Mouse (Mus musculus): Measurements from ENCODE around the gene Cdh23. TPM values are rescaled to one million over a fixed set of nuclear protein-coding genes. Genes with fewer than 3 reads are reported as not detected.
A peak's percentile ranks its signal among the peaks of the same experiment; 100 is the strongest.

Gene Cdh23
- polyA plus RNA-seq, 1 experiment from 2014 or later: 10.0 TPM

GRCm38 (mm10) chr10:60295356-60295755 lies 400.9 kb downstream of the Cdh23 start:
- Histone ChIP-seq H3K36me3 (peaks cover 65% of the 10 kb centered on the region), H3K4me2 (no peak overlapping the region), H3K4me1 (peaks cover 2% of the 10 kb centered on the region), H3K27me3 (replicated peaks) (no peaks in the 10 kb centered on the region), H3K27ac (replicated peaks) (no peak overlapping the region), H3K9me3 (replicated peaks) (no peaks in the 10 kb centered on the region), H3K4me3 (replicated peaks) (no peak overlapping the region), H3K9ac (replicated peaks) (no peak overlapping the region)
- WGBS: 84% methylated on average over 3 of the region's 3 CpGs
- no peak for ATAC-seq (ENCODE audit: low FRiP score)

- no peak overlapping the region for H3K4me3 ChIP-seq (replicated peaks)
- no peak overlapping the region for H3K27ac ChIP-seq (replicated peaks)
- no peak for ATAC-seq (ENCODE audit: low FRiP score)
- no peaks in the 10 kb centered on the region for H3K9me3 ChIP-seq (replicated peaks)
- H3K4me1 ChIP-seq: peaks cover 9% of the 10 kb centered on the region
- H3K4me2 ChIP-seq: no peak overlapping the region
- H3K27me3 ChIP-seq (replicated peaks): no peaks in the 10 kb centered on the region
- 89% methylated on average over 7 of the region's 7 CpGs for WGBS
- peaks cover 58% of the 10 kb centered on the region for H3K36me3 ChIP-seq
- H3K9ac ChIP-seq (replicated peaks): no peak overlapping the region
These were observed 401.7 kb downstream of the Cdh23 start for GRCm38 (mm10) chr10:60294621-60295020.

- Histone ChIP-seq H3K9ac (replicated peaks) (no peak overlapping the region), H3K36me3 (peaks cover 43% of the 10 kb centered on the region), H3K27ac (replicated peaks) (no peak overlapping the region), H3K27me3 (replicated peaks) (no peaks in the 10 kb centered on the region), H3K4me2 (no peak overlapping the region), H3K4me3 (replicated peaks) (no peak overlapping the region), H3K9me3 (replicated peaks) (no peaks in the 10 kb centered on the region), H3K4me1 (peaks cover 25% of the 10 kb centered on the region)
- 95% methylated on average over 8 of the region's 8 CpGs for whole genome bisulfite sequencing
- ATAC-seq (ENCODE audit: low FRiP score): no peak
These were observed 404.1 kb downstream of the Cdh23 start for GRCm38 (mm10) chr10:60292209-60292608.

GRCm38 (mm10) chr10:60290739-60291110 lies 405.6 kb downstream of the Cdh23 start:
- H3K4me1 ChIP-seq: peaks cover 39% of the 10 kb centered on the region
- no peak overlapping the region for H3K4me2 ChIP-seq
- H3K4me3 ChIP-seq (replicated peaks): no peak overlapping the region
- 85% methylated on average over 8 of the region's 8 CpGs for WGBS
- H3K36me3 ChIP-seq: peaks cover 32% of the 10 kb centered on the region
- no peak overlapping the region for H3K9ac ChIP-seq (replicated peaks)
- H3K9me3 ChIP-seq (replicated peaks): no peaks in the 10 kb centered on the region
- H3K27me3 ChIP-seq (replicated peaks): no peaks in the 10 kb centered on the region
- ATAC-seq (ENCODE audit: low FRiP score): no peak
- no peak overlapping the region for H3K27ac ChIP-seq (replicated peaks)

GRCm38 (mm10) chr10:60290026-60290738 lies 406.1 kb downstream of the Cdh23 start:
- Histone ChIP-seq H3K4me1 (peaks cover 44% of the 10 kb centered on the region), H3K4me3 (replicated peaks) (no peak overlapping the region)
- no peak for ATAC-seq (ENCODE audit: low FRiP score)

GRCm38 (mm10) chr10:60289216-60289615 lies 407.1 kb downstream of the Cdh23 start:
- Histone ChIP-seq H3K27ac (replicated peaks) (no peak overlapping the region), H3K4me3 (replicated peaks) (no peak overlapping the region), H3K9ac (replicated peaks) (no peak overlapping the region), H3K36me3 (peaks cover 17% of the 10 kb centered on the region), H3K4me2 (no peak overlapping the region), H3K4me1 (peaks cover 54% of the 10 kb centered on the region), H3K9me3 (replicated peaks) (no peaks in the 10 kb centered on the region), H3K27me3 (replicated peaks) (no peaks in the 10 kb centered on the region)
- no peak for ATAC-seq (ENCODE audit: low FRiP score)
- WGBS: 87% methylated on average over 8 of the region's 8 CpGs

More at GRCm38 (mm10) chr10:60290026-60290738, 406.1 kb downstream of the Cdh23 start:
- Histone ChIP-seq H3K9me3 (replicated peaks) (no peaks in the 10 kb centered on the region), H3K4me2 (no peak overlapping the region), H3K27ac (replicated peaks) (no peak overlapping the region), H3K36me3 (peaks cover 27% of the 10 kb centered on the region), H3K27me3 (replicated peaks) (no peaks in the 10 kb centered on the region), H3K9ac (replicated peaks) (no peak overlapping the region)
- 75% methylated on average over 7 of the region's 7 CpGs for WGBS

GRCm38 (mm10) chr10:60287726-60288125 lies 408.6 kb downstream of the Cdh23 start:
- Histone ChIP-seq H3K27ac (replicated peaks) (0 out of 2 replicates have a peak overlapping the region, but pooled peaks have one; percentile 18), H3K4me2 (no peak overlapping the region), H3K27me3 (replicated peaks) (no peaks in the 10 kb centered on the region), H3K4me1 (peaks cover 68% of the 10 kb centered on the region), H3K9ac (replicated peaks) (no peak overlapping the region), H3K36me3 (peaks cover 3% of the 10 kb centered on the region; the same call in 1 of the 2 replicates), H3K4me3 (replicated peaks) (no peak overlapping the region), H3K9me3 (replicated peaks) (no peaks in the 10 kb centered on the region)
- no peak for ATAC-seq (ENCODE audit: low FRiP score)
- WGBS: 87% methylated on average over 2 of the region's 2 CpGs

GRCm38 (mm10) chr10:60287161-60287560 lies 409.1 kb downstream of the Cdh23 start:
- Histone ChIP-seq H3K9me3 (replicated peaks) (no peaks in the 10 kb centered on the region), H3K27me3 (replicated peaks) (no peaks in the 10 kb centered on the region), H3K27ac (replicated peaks) (peak overlapping the region; percentile 18; the same call in 1 of the 2 replicates), H3K4me3 (replicated peaks) (no peak overlapping the region), H3K4me1 (peaks cover 73% of the 10 kb centered on the region), H3K9ac (replicated peaks) (no peak overlapping the region), H3K36me3 (no peaks in the 10 kb centered on the region), H3K4me2 (no peak overlapping the region)
- no peak for ATAC-seq (ENCODE audit: low FRiP score)
- 89% methylated on average over 4 of the region's 4 CpGs for WGBS

- Histone ChIP-seq H3K36me3 (no peaks in the 10 kb centered on the region), H3K4me3 (replicated peaks) (no peak overlapping the region), H3K4me1 (peaks cover 80% of the 10 kb centered on the region), H3K27ac (replicated peaks) (peak overlapping the region; percentile 87), H3K27me3 (replicated peaks) (no peaks in the 10 kb centered on the region), H3K4me2 (peak overlapping the region; percentile 57), H3K9ac (replicated peaks) (no peak overlapping the region), H3K9me3 (replicated peaks) (no peaks in the 10 kb centered on the region)
- no peak for ATAC-seq (ENCODE audit: low FRiP score)
- 87% methylated on average over 7 of the region's 7 CpGs for WGBS
These were observed 409.7 kb downstream of the Cdh23 start for GRCm38 (mm10) chr10:60286546-60286945.

- H3K9ac ChIP-seq (replicated peaks): peak overlapping the region; percentile 12; the same call in 1 of the 2 replicates
- peak overlapping the region; percentile 57 for H3K4me2 ChIP-seq
- H3K27ac ChIP-seq (replicated peaks): peak overlapping the region; percentile 87
- 17% methylated on average over 14 of the region's 14 CpGs for WGBS
- H3K27me3 ChIP-seq (replicated peaks): no peaks in the 10 kb centered on the region
- H3K4me3 ChIP-seq (replicated peaks): peak overlapping the region; percentile 14
- H3K36me3 ChIP-seq: no peaks in the 10 kb centered on the region
- ATAC-seq (ENCODE audit: low FRiP score): peak; percentile 86
- peaks cover 86% of the 10 kb centered on the region for H3K4me1 ChIP-seq
- no peaks in the 10 kb centered on the region for H3K9me3 ChIP-seq (replicated peaks)
These were observed 410.5 kb downstream of the Cdh23 start for GRCm38 (mm10) chr10:60285676-60286372.

GRCm38 (mm10) chr10:60285183-60285582 lies 411.1 kb downstream of the Cdh23 start:
- Histone ChIP-seq H3K4me1 (peaks cover 89% of the 10 kb centered on the region), H3K4me3 (replicated peaks) (peak overlapping the region; percentile 14), H3K27me3 (replicated peaks) (no peaks in the 10 kb centered on the region), H3K27ac (replicated peaks) (peak overlapping the region; percentile 87), H3K4me2 (peak overlapping the region; percentile 57), H3K9ac (replicated peaks) (peak overlapping the region; percentile 12), H3K36me3 (no peaks in the 10 kb centered on the region), H3K9me3 (replicated peaks) (no peaks in the 10 kb centered on the region)
- peak; percentile 33 for ATAC-seq (ENCODE audit: low FRiP score)
- 31% methylated on average over 8 of the region's 8 CpGs for WGBS

- H3K27me3 ChIP-seq (replicated peaks): no peaks in the 10 kb centered on the region
- H3K27ac ChIP-seq (replicated peaks): peak overlapping the region; percentile 87
- ATAC-seq (ENCODE audit: low FRiP score): peak; percentile 7; the same call in 1 of the 2 replicates
- peaks cover 89% of the 10 kb centered on the region for H3K4me1 ChIP-seq
- H3K36me3 ChIP-seq: no peaks in the 10 kb centered on the region
- no peaks in the 10 kb centered on the region for H3K9me3 ChIP-seq (replicated peaks)
- H3K4me2 ChIP-seq: peak overlapping the region; percentile 57
- peak overlapping the region; percentile 12 for H3K9ac ChIP-seq (replicated peaks)
- peak overlapping the region; percentile 14 for H3K4me3 ChIP-seq (replicated peaks)
- 21% methylated on average over 8 of the region's 8 CpGs for WGBS
These were observed 411.6 kb downstream of the Cdh23 start for GRCm38 (mm10) chr10:60284676-60285111.

All from neural tube, embryonic 15.5 days (tissue).